Mouse (Mus musculus) megakaryocyte progenitor cell, adult 5-6 weeks (primary cell): ENCODE data around the gene Rbpms2. TPM values are rescaled to one million over a fixed set of nuclear protein-coding genes. Genes with fewer than 3 reads are reported as not detected.

Experiments used
- ATAC-seq: replicated peaks from 2 replicates; pipeline ENCODE4 v1.8.0; 2016; ENCODE audit warnings: mild to moderate bottlenecking, moderate TSS enrichment, inconsistent platforms; ENCODE audit not compliant: poor library complexity
- total RNA-seq, 2 experiments: library from RNA; stranded (forward) in 1 of 2; stranded (reverse) in 1 of 2; fragments of 157-497, 149-512 nt in 1 of 2; fragments of 200-1000 nt in 1 of 2; gene quantifications; 2 replicates each; pipeline versions ENCODE4 v1.2.3 to v1.2.4; 2015 to 2017

The Rbpms2 gene
- total RNA-seq (2015) (0.15 and 0.20 TPM in 2 replicates), total RNA-seq (2017) (0.41 TPM in 1 of 2 replicates, not detected in the other)

- ATAC-seq: no peak
Observed at GRCm38 (mm10) chr9:65629025-65629766, at the start of gene Rbpms2. Rbpms2 (plus strand) TSS chr9:65629648.

- peak; percentile 57 for ATAC-seq
Observed at GRCm38 (mm10) chr9:65579781-65580371, 49.6 kb upstream of the Rbpms2 start, which contains the start of gene Plekho2. Plekho2 (minus strand) TSS chr9:65580040.

- ATAC-seq: peak; percentile 64
Observed at GRCm38 (mm10) chr9:65580401-65581256, 48.8 kb upstream of the Rbpms2 start.

DNA sequence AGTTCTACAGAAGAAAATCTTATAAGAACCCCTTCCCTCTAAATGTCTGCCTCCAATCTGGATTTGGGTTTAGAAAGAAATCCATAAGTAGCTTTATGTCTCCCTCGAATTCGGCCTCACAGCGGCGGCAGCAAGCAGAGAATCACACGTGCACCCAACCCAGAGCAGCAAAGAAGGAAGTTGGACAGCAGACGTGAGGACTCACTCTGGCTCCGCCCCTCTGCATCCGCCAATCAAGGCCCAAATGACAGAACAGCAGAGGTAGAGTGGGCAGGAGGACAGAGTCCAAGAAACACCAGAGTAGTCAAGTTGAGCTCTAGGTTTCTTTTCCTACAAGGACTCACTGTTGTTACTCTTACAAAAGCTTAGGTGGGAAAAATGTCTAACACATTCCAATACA, 46.4 kb upstream of the Rbpms2 start:
- peak; percentile 32 for ATAC-seq

DNA sequence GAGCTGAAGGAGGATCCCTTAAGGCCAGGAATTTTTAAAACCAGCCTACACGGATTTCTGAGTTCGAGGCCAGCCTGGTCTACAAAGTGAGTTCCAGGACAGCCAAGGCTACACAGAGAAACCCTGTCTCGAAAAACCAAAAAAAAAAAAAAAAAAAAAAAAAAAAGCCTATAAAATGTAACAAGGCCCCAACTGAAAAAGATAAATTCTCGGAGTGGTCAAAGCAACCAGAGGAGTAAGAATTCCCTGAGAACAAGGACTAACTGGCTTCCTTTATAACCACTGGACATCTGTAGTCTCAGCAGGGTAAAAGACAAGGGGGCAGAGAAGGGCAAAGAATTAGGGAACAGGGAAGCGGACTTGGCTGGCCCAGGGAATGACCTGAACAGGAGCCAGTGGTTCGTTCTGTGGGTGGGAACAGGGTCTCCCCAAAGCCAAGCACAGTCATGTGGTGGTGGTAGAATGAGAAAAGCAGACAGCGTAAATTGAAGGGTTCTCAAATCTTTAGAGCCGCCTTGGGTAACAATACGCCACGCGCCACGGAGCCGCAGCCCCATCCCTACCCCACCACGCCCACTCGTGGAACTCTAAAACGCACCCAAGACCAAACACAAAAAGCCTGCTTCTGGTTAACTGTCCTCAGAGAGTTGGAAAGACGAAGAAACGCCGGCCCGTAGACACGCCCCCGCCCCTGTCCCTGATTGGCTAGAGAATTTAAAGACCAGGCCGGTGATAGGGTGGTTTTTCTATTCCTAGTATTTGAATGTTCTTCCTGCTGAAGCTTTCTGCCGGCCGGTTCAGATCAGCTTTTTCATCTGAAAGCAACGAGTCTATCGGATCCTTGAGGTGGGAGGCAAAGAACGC, 42.8 kb upstream of the Rbpms2 start, which contains the start of gene Pif1:
Gene Pif1 (plus strand): TSS at position 755 of the 864 bp plus-strand sequence.
- peak; percentile 88 for ATAC-seq

- ATAC-seq: peak; percentile 2; the same call in 1 of the 2 replicates
Observed at GRCm38 (mm10) chr9:65587270-65587572, 42.2 kb upstream of the Rbpms2 start.

DNA sequence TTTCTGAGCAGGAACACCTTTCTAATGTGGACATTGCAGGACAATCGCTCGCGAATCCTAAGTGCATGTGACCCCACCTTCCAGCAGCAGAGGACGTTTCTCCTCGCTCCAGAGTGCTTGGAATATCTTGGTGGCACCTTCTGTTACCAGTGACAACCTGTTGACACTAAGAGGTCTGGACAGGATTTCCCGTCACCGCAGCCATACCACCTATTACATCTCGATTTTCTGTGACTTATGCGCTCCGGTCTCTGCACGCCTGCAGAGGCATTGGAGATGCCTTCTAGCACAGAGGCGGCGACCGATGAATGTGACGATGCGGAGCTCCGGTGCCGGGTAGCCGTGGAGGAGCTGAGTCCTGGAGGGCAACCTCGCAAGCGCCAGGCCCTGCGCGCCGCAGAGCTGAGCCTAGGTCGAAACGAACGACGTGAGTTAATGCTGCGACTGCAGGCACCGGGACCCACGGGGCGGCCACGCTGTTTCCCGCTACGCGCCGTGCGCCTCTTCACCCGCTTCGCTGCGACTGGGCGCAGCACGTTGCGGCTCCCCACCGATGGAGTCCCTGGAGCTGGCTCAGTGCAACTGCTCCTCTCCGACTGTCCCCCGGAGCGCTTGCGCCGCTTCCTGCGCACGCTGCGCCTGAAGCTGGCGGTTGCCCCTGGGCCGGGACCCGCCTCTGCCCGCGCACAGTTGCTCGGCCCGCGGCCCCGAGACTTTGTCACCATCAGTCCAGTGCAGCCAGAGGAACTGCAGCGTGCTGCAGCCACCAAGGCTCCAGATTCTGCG, 41.7 kb upstream of the Rbpms2 start:
- peak; percentile 32 for ATAC-seq

DNA sequence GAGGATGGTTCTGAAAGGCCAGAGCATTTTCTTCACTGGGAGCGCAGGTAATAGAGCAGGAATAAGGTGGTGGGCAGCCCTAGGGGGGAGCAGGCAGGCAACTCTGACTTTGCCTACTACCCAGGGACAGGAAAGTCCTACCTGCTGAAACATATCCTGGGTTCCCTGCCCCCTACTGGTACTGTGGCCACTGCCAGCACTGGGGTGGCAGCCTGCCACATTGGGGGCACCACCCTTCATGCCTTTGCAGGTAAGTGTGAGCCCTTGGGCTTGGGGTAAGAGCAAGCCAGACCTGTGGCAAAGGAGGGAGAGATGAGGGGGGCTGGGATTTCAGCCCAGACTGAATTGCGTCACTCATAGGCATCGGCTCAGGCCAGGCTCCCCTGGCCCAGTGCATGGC, 40.4 kb upstream of the Rbpms2 start:
- no peak for ATAC-seq

DNA sequence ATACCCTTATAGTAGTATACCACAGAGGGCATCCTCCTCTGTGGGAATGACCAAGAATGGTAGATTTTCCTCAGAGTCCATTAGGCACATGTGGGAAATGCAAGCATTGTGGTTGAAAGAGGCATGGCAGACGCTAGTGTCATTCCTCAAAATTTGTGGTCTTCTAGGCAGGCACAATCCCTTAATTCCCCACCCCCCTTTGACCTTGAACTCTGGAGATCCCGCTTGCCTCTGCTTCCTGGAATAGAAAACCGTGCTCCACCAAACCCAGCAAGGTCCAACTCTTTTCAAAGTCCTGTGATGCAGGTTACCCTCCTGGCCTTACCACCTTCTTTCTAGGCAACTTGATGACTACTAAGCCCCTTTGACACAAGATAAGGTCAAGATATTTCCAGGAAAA, 36.7 kb upstream of the Rbpms2 start:
- no peak for ATAC-seq

DNA sequence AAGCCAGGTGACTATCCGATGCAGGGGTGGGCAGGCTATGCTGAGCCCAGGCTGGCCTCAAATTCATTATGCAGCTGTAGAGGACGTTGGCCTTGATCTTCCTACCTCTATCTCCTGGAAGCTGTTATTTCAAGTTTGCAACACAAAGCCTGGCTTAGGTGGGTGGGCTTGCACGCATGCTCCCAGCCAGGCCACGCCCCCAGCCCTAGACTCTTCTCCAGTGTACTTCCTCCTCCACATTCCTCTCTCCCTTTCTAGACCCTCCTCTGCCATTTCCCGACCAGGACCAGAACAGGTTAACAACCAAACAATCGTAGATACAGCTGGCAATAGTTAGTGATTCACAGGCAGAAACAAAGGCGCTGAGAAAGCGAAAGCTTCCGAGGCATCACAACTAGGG, 35.9 kb upstream of the Rbpms2 start:
- no peak for ATAC-seq

- peak; percentile 76 for ATAC-seq
Observed at GRCm38 (mm10) chr9:65598765-65599249, 30.6 kb upstream of the Rbpms2 start.

- no peak for ATAC-seq
Observed at GRCm38 (mm10) chr9:65600951-65601350, 28.5 kb upstream of the Rbpms2 start.

DNA sequence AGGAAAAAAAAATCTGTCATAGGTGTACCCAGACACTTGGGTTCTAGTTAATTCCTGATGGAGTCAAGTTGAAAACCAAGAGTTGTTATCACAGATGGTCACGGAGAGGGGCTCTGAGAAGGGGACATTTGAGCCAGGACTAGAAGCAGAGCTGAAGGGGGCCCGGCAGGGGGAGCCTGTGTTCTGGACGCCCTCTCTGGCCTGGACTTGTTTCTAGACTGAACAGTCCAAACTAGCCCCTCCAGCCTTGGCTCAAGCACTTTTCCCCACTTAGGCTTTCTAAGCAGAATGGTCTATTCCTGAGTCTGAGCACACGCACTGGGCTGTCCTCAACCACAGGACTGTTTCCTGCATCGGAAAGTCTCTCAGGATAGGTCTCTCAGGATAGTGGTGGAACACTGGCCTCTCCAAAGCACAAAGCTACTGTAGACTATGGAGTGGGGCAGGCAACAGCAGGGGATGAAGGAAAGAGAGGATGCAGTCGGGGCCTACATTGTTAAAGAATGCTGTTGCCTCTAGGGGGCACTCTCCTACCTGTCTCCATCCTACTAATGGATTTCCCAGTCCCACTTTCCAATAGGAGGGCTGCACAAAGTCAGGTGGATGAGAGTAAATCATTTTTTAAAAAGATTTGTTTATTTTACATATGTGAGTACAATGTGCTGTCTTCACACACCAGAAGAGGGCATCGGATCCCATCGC, 25.9 kb upstream of the Rbpms2 start:
- 0 out of 2 replicates have a peak, but pooled peaks have one; percentile 37 for ATAC-seq

GRCm38 (mm10) chr9:65605471-65606136, 23.8 kb upstream of the Rbpms2 start:
- peak; percentile 94 for ATAC-seq

DNA sequence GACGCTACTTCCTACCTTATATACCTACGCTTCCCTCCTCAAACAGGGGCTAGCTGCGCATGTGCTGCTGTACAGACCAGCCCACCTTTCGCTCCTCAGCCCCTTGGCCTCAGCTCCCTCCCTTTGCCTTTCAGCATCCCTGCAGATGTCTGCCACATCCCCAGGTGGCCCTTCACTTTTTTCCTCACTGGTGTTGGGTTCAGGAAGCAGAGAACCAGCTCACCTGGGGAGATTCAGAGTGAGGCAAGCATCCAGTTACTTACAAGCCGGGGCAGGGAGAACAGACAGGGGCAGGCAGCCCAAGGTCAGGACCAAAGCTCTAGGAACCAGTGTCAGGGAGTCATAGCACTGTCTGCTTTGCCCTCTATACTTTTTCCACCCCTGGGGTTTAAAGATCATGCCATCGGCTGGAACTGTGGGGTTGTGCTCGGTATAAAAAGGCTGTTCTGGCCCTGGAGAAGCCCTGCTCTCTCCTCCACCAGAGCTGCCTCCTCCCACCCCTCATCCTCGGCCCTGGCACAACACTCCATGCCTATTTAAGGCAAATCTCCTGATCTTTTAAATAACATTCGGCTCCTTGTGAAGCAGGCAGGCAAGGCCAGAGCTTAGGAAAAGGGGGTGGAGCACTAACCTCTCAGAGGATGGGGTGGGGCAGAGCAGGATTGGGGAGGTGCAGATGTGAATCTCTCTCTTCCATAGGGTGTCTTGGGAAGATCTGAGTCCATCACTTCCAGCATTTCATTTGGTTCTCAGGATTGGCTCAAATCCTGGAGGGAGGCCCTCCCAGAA, 22.9 kb upstream of the Rbpms2 start:
- ATAC-seq: no peak

GRCm38 (mm10) chr9:65607120-65607519, 22.3 kb upstream of the Rbpms2 start:
- no peak for ATAC-seq

DNA sequence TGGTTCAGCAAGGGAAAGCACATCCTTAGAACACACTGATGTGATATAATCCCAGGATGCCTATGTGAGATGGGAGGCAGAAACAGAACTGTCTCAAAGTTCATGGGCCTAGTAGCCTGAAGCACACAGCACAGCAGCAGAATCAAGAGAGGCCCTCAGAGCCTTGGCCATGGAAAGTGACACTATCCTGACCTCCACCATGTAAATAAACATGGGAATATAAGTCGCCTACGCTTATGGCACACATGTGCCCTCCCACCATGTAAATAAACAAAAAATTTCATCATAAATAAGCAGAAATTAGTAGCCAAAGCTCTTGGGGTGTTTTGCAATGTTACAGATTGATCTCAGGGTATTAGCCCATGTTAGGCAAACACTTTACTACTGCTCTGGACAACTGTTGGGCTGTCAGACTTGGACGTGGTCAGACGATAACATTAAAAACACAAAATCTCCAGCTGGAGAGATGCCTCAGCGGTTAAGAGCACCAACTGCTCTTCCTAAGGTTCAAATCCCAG, 17.4 kb upstream of the Rbpms2 start:
- no peak for ATAC-seq
